ENCODE assay signal across 8 mouse cellular contexts in genomic region chr5:31192939-31193630, GRCm38 (mm10). TPM values are rescaled to one million over a fixed set of nuclear protein-coding genes. Genes with fewer than 3 reads are reported as not detected.
DNase-seq lines count a peak whose midpoint lies in the region; ATAC-seq lines count a peak whose summit lies in the region.

Snx17 (plus strand) TSS chr5:31193227.
Eif2b4 (minus strand) TSS chr5:31193430.

- H3K9ac ChIP-seq in hindbrain, embryonic 11.5 days (ENCODE audit: low read depth, low read length) = peak within 1 kb of the TSS; percentile 95

- H3K27ac ChIP-seq in hindbrain, embryonic 11.5 days (ENCODE audit: low read depth, low read length) = peak within 1 kb of the TSS; percentile 82

- peak within 1 kb of the TSS; percentile 93 for H3K4me3 ChIP-seq in hindbrain, embryonic 11.5 days (ENCODE audit: low read depth, low read length)

- no peaks in the 10 kb centered on the region for H3K27me3 ChIP-seq in hindbrain, embryonic 11.5 days (ENCODE audit: control insufficient read depth, insufficient read depth, low read length)

- peak within 1 kb of the TSS; percentile 86 for H3K4me2 ChIP-seq in hindbrain, embryonic 11.5 days (replicated peaks; ENCODE audit: low read depth, low read length)

- peak; percentile 97 for ATAC-seq in hindbrain, embryonic 11.5 days (ENCODE audit: low FRiP score)

- peaks cover 12% of the 10 kb centered on the region for H3K36me3 ChIP-seq in hindbrain, embryonic 11.5 days (ENCODE audit: control insufficient read depth, insufficient read depth, low read length)

- peaks cover 7% of the 10 kb centered on the region for H3K4me1 ChIP-seq in hindbrain, embryonic 11.5 days (replicated peaks; ENCODE audit: control insufficient read depth, insufficient read depth, low read length)

- H3K9me3 ChIP-seq in hindbrain, embryonic 11.5 days (ENCODE audit: control insufficient read depth, low read length) = no peaks in the 10 kb centered on the region

- WGBS in hindbrain, embryonic 11.5 days = under 1% methylated on average over 48 of the region's 48 CpGs

- DNase-seq in Muller cell, postnatal 12 days (ENCODE audit: inconsistent ontology term) = peak; percentile 99
- peak; percentile 99 for DNase-seq in cerebellum, adult 9-11 months
- peak; percentile 99 to 100 for DNase-seq in frontal cortex, adult 2 months (ENCODE audit: extremely low spot score in 1 of 2, low spot score in 1 of 2)
- peak; percentile 98 for DNase-seq in hindbrain, embryonic 11.5 days (ENCODE audit: low spot score)
- DNase-seq in layer of hippocampus, postnatal 10 days (ENCODE audit: low spot score in 2 of 2) = peak; percentile 99
- DNase-seq in lung, postnatal 10 days = peak; percentile 100
- DNase-seq in ovary, postnatal 36 days (ENCODE audit: low spot score) = peak; percentile 99
- peak; percentile 100 for DNase-seq in thymus, postnatal 25 days

RNA-seq across cellular contexts. Expression of gene Snx17, which starts in this region (rescaled TPM):
- polyA plus RNA-seq in frontal cortex, adult 2 months (2012; rRNA removed) = 86.9 and 89.2 TPM in 2 replicates
- 133 and 146 TPM in 2 replicates for polyA plus RNA-seq in hindbrain, embryonic 11.5 days (2014; fragmentation: Nextera tagmentation; extraction: Ambion mirVana)
- 10 to 100 TPM; 77.1 to 83.3 TPM for total RNA-seq in layer of hippocampus, postnatal 10 days (2021)

RNA-seq across cellular contexts. Expression of gene Eif2b4, which starts in this region (rescaled TPM):
- 50.6 and 63.3 TPM in 2 replicates for polyA plus RNA-seq in frontal cortex, adult 2 months (2012; rRNA removed)
- polyA plus RNA-seq in hindbrain, embryonic 11.5 days (2014; fragmentation: Nextera tagmentation; extraction: Ambion mirVana) = 65.8 and 66.5 TPM in 2 replicates
- total RNA-seq in layer of hippocampus, postnatal 10 days (2021) = 10 to 100 TPM; 53.0 to 62.7 TPM

Comparison
In these comparisons a context has a peak if more than half of its experiments do, and no peak if none do; other contexts are left out.
1. Peak in every context shown above with its lines: DNase-seq, ATAC-seq, H3K4me3 ChIP-seq and H3K27ac ChIP-seq.